Mouse (Mus musculus) embryonic fibroblast, embryonic 13.5 days (primary cell): ENCODE measurements around the gene Lsm11.

ENCODE experiments used
- CTCF ChIP-seq: IDR thresholded peaks from 2 replicates; pipeline ENCODE4 v1.5.1; 2011; ENCODE audit warnings: mild to moderate bottlenecking, control low read depth, low read length, moderate library complexity, borderline replicate concordance; ENCODE audit not compliant: insufficient read depth
- POLR2A ChIP-seq: IDR thresholded peaks from 2 replicates; pipeline ENCODE4 v1.6.1; 2011; ENCODE audit warnings: low read depth, mild to moderate bottlenecking, control low read depth, low read length, moderate library complexity

DNA sequence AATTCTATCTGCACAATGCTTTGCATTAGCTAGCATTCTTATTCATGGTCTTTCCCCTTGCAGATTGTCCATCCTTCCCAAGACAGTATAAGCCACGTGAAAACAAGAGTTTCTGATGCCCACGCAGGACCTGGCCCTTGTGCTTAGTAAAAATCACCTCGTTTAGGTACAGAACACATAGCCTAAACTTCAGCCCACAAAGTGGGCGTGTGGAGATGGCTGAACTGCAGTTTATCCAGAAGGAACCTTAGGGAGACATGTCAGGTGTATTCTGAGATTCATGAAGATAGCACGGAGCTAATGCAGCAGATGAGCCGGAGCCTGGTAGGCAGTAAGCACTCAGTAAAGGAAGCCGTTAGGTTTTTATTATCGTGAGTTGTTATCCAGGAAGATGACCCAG is 23.7 kb downstream of the Lsm11 start:
- no peak for TF ChIP-seq POLR2A
- TF ChIP-seq CTCF, result no peak
